Mouse (Mus musculus) B cell, adult 67 days (primary cell): ENCODE measurements around the gene Med12l. TPM values are rescaled to one million over a fixed set of nuclear protein-coding genes. Genes with fewer than 3 reads are reported as not detected.

Source experiments
- total RNA-seq, 2 experiments: library from RNA; stranded (reverse); gene quantifications; 4 replicates each; pipeline ENCODE4 v1.2.4; 2023

Gene Med12l
- total RNA-seq = under 1 TPM; 0.39 to 0.78 TPM

DNA sequence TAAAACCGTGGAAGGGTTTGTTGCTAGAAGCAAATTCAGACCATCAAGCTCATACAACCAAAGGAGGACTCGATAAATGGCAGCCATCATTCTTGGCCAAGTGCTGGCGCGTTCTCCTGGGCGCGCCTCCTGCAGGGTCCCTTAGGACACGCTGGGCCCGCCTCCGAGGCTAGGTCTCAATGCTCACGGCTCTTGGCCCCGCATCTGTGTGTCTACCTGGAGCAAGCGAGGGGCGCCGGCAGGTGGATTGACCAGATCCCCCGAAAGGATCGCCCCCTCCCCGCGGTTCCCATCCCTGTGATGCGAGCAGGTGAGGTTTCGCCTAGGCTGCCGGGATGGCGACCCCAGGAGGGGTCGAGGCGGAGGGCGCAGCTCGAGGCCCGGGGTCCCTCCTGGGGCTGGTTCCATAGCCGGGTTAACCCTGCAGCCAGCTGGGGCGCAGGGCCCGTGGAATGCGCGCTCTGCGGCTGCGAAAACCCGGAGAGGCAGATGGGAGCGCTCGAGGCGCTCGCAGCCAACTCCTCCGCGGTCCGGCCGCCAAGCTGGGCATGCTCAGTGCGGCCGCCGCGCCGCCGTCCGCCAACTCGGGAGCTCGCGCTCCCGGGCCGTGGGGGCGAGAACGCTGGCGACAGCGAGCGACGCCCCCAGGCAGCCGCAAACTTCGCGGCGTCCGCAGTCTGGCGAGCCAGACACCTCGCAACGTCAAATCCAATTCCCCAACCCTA lies at the start of gene Med12l:
Gene Med12l (plus strand): TSS at position 555 of the 725 bp plus-strand sequence.

DNA sequence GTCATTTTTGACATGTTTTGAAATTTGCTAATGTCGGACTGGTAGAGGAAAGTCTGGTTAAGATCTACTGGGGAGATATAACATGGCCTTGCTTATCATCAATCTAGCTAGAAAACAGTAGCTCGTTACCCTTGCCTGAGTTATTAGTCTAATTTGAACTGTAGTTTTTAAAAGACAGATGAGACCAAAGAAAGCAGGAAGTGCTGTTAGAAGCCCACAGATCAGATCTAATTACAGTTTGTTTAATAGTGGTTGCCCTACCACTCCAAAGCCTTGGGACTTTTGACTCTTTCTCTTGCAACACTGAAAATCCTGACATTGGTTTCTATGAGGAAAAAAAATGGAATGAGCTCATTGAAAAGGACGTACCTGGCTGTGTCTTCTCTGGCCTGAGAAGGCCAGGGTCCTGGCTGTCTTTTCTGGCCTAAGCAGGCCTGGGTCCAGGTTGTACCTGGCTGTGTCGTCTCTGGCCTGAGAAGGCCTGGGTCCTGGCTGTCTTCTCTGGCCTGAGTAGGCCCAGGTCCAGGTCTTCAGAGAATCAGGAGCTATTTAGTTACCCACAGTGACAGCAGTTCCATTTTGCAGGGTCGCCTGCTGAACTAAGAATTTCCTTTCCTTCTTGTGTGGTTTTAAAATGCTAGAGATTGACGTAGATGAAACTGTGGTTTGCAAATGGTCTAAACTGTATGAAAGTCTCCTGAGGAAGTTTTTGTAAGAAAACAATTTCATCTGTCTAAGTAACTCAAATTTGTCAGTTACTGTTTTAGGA lies 95.8 kb downstream of the Med12l start, which contains the start of gene Gpr171:
Gene Gpr171 (minus strand): TSS at position 604 of the 769 bp plus-strand sequence.

DNA sequence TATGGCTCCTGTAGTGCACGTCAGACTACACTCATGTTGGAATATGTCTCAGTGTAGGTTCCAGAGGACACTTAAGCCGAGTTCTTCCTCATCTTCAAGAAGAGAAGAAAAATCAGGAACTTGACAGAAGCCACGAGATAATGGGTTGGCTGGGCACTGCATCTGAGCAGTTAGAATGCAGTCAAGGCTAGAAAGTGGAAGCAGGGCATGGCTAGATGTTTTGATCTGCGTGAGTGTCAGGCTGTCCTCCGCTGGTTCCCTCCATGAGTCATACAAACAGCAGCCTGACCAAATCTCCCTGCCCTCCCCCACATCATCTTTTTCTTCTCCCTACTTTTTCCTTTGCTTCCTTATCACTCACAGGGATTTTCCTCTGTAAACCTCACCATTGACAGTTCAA lies 147.8 kb downstream of the Med12l start, which contains the start of gene P2ry14:
Gene P2ry14 (minus strand): TSS at position 195 of the 400 bp plus-strand sequence.

DNA sequence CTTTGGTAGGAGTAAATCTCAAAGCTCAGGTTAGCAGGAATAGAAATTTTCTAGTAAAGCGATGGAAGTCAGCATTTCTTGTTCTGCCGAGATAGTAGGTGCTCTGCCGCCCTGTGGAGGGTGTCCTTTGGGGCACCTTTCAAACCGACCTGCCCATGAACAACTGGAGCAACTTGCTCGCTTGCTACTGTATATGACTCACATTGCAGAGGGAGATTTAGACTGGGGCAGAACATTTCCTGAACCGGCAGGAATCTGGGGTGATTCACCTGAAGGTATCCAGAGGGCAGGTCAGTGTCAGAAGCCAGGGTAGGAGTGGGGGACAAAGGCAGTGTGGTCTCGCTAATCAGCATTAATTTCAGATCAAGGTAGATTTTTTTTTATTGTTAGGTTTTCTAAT lies 189.3 kb downstream of the Med12l start, which contains the start of gene Gpr87:
Gene Gpr87 (minus strand): TSS at position 167 of the 400 bp plus-strand sequence.

GRCm38 (mm10) chr3:59210727-59211126 lies 205.1 kb downstream of the Med12l start, which contains the start of gene P2ry13:
P2ry13 (minus strand) TSS chr3:59210882.

DNA sequence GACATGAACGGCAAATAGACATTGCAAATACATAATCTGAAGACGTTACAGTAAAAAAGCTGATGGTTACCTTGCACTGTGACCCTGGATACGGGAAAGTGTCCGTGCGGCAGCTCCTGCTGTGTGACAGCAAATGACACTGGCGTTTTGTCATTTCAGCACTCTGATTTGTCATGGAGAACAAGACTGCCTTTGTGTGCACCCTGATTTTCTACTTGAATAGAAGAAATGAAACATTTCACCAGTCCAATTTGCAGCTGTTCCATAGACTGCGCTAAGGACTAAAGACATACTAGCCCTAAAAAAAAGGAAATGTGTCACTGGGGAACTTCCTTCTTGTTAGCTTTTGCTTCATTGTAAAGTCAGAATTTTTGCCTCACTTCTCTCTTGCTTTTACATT lies 257.1 kb downstream of the Med12l start, which contains the start of gene P2ry12:
Gene P2ry12 (minus strand): TSS at position 168 of the 400 bp plus-strand sequence.

GRCm38 (mm10) chr3:59344065-59344905 lies 338.7 kb downstream of the Med12l start, which contains the start of gene Igsf10:
Igsf10 (minus strand) TSS chr3:59344394.

Other genes with a start within 250 kb of the Med12l start
- not detected for gene Mindy4b-ps, start 183.5 kb upstream of the Med12l start, total RNA-seq
- not detected for gene Clrn1, start 120.5 kb upstream of the Med12l start, total RNA-seq
- gene Gpr171, start 96.0 kb downstream of the Med12l start, total RNA-seq = 10 to 100 TPM; 65.6 to 95.1 TPM
- under 1 TPM; 0.75 to 0.83 TPM for gene P2ry14, start 147.8 kb downstream of the Med12l start, total RNA-seq
- not detected for gene Gpr87, start 189.3 kb downstream of the Med12l start, total RNA-seq
- gene P2ry13, start 205.1 kb downstream of the Med12l start, total RNA-seq = under 1 TPM in 1 of 2 experiments, not detected in 1; 0.75 TPM